Mouse (Mus musculus): Measurements from ENCODE around the gene Atp6v1e2.

GRCm38 (mm10) chr17:86906136-86906461, 41.6 kb downstream of the Atp6v1e2 start:
- TF ChIP-seq CTCF (IDR thresholded peaks at IDR 0.05; ENCODE audit: borderline replicate concordance, insufficient read depth, low read length) (peak; percentile 61; the same call in 1 of the 2 replicates), POLR2A (IDR thresholded peaks at IDR 0.05; ENCODE audit: low read depth, low read length) (no peak)

All from embryonic fibroblast, embryonic 13.5 days (primary cell).